Mouse (Mus musculus) cerebellum, postnatal 25 days (tissue): ENCODE results near the gene Cog4.
"Not testable (repeated sequence)": the region's sequence is repeated elsewhere in the genome, so short reads cannot be mapped to it uniquely, and the experiment has no call there.

Experiments used
- DNase-seq, 2 experiments: peaks; one replicate each; pipeline ENCODE4 v3.0.0; 2021; ENCODE audit warnings: mixed read lengths in 2 of 2

Gene Cog4

DNA sequence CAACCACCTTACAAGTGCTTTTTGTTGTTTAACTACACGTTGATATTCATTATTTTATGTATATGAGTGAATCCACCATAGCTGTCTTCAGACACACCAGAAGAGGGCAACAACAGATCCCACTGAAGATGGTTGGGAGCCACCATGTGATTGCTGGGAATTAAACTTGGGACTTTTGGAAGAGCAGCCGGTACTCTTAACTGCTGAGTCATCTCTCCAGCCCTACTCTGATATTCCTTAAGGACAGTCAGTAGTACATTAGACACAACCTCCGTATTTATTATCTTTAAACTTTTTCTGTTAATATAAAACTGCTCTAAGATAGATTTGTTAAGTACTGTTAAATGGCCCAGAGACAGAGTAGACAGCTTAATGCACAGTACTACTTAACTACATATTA is 14.4 kb upstream of the Cog4 start:
- no peak for DNase-seq

DNA sequence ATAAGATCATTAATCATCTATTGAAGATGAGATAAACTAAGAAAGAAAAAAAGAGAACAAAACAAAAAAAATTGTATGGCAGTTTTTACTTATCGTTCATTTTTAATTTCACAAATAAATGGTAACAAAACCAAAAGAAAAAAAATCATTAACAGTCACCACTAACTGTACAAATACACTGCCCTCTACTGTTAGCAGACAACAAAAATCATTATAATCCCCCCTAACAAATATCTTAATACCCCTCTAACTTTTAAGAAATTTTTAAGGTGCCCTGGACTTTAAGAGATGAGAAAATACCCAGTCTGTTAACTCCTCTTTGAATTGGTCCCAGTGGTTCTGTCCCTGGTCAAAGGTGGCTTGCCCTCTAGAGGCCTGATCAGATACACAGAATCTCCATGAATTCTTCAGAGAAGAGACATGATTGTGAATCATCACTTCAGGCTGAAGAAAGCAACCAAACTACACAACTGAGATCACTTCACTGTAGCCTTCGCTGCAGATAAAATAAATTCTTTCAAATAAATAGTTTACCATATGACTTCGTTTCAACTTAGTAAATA is 4.3 kb upstream of the Cog4 start:
- DNase-seq, result no peak

DNA sequence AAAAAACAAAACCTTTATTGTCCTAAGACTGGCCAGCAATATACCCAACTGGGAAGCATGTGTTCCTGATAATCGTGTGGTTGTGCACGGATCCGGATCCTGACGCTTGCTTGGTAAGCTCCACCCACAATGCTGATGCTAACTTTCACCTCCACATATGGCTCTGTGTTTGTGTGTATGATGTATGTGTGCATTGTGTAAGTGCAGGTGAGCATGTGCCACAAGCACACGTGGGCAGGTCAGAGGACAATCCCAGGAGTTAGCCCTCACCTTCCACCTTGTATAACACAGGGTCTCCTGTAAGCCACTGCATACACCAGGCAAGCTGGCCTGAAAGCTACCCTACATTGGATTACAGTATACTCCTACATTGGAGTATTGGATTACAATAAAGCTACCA is 3.2 kb upstream of the Cog4 start:
- no peak for DNase-seq

DNA sequence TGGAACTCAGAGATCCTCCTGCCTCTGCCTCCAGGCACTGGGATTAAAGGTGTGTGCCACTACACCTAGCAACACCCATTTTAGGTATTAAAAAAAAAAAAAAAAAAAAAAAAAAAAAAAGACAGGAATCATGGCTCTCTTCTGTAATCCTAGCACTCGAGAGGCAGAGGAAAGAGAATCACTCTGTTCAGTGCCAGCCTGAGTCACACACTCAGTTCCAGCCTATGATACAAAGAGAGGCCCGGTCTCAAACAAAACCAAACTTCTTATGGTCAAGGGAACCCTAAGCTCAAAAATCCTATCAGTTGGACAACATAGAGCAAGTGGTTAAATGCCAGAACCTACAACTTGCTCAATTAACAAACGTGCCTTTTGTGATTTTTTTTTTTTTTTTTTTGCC is 1.5 kb upstream of the Cog4 start:
- no peak for DNase-seq

DNA sequence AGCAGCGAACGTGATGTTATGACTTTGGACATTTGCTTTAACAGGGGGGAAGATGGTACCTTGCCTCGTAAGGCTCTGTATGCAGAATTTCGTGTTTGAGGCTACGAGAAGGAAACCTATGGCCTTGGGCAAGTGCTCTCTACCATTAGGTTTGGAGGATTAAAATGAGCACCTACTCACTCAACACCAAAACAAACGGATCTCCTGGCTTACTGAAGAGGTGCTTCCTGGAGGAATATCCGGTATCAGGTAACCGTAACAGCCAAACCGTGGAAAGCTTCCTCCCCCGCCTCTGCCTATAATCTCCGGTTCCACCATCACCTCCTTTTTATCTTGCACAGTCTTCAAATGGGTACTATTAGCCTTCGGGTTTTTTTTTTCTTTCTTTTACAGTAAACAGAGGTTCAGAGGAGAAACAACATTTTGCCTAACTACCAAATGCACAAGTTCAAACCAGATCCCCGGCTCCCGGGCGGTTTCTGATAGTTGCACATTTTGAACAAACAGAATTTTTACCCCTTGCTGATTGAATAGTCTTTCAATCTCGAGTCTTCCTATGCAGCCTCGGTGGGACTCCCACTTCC is 487 bp upstream of the Cog4 start:
- DNase-seq, result no peak

DNA sequence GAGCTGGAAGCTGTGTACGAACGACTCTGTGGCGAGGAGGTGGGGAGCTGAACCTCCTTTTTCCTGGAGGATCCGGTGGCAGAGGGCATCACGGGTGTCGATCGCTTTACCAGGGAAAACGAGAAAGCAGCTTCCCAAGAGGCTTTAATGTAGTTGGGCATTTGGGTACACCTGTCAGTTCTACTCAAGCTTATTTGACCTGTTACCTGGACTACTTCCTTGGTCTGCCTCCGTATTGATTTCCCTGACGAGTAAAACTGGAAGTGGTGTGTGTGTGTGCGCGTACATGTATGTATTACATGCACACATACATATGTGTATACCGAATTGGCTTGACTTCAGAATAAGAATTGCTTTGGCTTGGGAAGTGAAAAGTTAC is 760 bp downstream of the Cog4 start:
- DNase-seq, result no peak

DNA sequence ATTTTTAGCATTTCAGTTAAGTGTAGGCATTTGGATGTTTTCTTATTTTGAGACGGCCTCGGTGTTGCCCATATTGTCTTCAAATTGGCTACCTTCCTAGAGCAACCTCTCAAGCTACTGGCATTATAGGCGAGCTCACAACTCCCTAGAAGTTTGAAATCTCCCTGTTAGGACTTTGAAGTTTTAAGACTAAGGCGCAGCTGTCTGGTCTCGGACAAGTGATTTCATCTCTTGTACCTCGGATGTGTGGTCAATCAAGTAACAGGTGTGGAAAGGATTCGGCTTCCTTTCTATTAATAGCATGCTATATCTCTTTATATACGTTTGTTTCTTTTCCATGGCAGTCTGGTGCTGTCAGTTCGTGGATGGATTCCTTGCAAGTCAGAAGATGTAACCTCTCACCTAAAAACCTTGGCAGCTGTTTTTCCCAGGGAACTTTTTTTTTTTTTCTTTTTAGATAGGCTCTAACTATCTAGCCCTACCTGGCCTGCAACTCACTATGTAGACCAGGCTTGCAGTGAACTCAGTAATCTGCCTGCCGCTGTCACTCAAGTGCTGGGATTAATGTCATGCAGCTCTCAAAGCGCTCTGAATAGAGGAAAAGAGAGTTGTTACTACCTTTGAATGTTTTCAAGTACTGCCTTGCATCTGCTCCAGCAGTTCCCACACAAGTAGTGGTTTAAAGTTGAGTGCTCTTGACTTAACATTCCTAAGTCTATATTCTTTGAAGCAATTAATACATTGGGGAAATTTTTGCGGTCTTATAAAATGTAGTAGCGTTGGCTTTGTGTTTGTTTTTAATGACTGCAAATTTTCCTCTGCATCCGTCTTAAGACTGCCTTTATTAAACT is 1.5 kb downstream of the Cog4 start:
- no peak for DNase-seq

DNA sequence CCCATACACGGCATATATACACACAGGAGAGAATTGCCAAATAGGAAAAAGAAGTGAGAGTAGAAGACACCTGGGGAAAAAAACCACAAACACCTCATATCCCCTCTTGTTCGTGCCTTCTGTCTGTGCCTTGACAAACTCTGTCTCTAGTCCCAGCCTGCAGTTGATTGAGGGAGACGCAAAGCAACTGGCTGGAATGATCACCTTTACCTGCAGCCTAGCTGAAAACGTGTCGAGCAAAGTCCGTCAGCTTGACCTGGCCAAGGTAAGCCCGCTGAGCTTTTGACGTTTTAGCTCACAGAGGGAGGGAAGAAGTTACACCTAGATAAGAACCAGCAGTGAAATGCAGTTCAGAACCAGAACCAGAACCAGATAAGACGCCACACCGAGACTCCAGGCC is 4.8 kb downstream of the Cog4 start:
- no peak for DNase-seq

DNA sequence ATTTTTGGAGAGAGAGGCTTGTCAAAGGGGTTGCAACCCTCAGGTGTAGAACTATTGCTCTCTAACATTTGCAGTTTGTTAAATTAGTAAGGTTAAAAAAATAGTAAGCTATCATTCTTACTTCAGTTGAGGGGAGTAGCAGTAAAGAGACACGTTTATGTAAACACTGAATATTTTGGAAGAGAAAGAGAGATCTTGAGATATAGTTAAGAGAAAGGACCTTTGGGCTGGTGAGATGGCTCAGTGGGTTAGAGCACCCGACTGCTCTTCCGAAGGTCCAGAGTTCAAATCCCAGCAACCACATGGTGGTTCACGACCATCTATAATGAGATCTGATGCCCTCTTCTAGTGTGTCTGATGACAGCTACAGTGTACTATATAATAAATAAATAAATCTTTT is 9.7 kb downstream of the Cog4 start:
- not testable (repeated sequence) for DNase-seq

DNA sequence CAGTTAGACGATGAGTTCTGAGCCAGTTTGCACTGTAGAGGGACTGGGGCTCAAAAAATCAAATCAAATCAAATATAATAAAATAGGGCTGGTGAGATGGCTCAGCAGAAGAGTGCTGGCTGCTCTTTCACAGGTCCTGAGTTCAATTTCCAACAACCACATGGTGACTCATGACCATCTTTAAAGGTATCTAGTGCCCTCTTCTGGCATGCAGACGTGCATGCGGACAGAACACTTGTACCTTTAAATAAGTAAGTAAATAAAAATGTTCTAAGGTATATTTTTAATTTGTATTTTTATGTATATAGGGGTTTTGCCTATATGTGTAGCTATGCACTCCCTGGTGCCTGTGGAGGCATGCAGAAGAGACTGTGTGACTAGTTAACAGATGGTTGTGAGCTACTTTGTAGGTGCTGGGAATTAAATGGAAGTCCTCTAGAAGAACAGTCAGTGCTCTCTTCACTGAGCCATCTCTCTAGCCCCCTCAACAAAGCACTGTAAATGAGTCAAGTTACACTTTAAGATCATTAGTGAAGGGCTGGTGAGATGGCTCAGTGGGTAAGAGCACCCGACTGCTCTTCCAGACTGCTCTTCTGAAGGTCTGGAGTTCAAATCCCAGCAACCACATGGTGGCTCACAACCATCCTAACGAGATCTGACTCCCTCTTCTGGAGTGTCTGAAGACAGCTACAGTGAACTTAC is 10.5 kb downstream of the Cog4 start:
- no peak for DNase-seq

DNA sequence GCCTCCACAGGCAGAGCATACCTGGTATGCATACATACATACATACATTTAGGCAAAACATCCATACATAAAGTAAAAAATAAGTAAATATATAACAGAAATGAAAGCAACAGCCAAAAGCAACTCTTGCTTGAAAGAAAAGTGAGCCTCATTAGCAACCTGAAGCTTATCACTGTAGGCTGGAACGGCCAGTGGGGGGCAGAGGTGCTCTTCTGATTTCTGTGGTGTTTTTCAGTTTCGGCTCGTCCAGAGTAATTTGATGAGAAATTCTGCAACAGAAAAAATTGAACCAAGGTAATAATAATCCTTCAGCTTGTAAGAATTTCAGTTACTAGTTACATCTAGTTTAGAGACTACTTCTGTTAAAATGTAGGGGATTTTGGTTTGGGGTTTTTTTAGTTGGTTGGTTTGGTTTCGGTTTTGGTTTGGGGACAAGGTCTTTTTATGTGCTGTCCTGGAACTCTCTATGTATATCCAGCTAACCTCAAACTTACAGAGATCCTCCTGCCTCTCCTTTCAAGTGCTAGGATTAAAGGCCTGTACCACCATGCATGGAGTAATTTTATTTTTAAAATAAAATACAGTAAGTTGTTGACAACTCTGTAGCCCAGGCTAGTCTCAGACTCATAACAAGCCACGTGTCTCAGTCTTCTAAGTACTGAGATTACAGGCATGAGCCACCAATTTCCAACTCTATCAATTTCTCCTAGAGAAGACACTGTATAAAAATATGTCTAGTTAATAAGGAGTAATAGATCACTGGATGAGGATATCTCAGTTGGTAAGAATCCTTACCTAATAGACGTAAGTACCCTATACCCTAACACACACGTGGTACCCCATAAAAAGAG is 13.5 kb downstream of the Cog4 start:
- peak; percentile 45 to 64 for DNase-seq

DNA sequence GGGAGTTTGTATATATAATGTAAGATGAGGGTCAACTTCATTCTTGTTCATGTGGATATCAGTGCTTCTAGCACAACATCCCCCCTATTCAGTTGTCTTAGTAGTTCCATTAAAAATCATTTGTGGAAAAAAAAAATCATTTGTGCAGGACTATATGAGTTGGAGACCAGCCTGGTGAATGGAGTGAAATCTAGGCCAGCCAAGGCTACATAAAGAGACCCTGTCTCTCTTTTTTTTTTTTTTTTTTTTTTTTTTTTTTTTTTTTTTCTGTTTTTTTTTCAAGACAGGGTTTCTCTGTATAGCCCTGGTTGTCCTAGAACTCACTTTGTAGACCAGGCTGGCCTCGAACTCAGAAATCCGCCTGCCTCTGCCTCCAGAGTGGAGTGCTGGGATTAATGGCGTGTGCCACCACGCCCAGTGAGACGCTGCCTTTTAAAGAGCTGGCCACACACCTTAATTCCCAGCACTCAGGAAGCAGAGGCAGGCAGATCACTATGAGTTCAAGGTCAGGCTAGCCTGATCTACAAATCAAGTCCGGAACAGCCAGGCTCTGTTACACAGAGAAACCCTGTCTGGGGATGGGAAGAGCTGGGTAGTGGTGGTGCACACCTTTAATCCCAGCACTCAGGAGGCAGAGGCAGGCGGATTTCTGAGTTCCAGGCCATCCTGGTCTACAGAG is 15.1 kb downstream of the Cog4 start:
- not testable (repeated sequence) for DNase-seq

DNA sequence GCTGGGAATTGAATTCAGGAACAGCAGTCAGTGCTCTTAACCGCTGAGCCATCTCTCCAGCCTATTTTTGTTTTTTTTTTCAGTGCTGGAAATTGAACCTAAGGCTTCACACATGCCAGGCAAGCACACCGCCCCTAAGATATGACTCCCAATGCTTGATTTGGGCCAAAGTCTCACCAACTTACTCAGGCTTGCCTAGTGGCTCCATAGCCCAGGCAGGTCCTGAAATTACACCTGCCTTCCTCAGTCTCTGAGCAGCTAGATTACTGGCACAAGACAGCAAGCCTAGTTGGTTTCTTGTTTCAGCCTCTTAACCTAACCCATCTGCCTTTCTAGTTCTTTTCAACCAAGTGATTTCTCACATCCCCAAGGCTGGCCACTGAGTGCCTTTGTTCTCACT is 24.1 kb downstream of the Cog4 start:
- DNase-seq, result no peak

DNA sequence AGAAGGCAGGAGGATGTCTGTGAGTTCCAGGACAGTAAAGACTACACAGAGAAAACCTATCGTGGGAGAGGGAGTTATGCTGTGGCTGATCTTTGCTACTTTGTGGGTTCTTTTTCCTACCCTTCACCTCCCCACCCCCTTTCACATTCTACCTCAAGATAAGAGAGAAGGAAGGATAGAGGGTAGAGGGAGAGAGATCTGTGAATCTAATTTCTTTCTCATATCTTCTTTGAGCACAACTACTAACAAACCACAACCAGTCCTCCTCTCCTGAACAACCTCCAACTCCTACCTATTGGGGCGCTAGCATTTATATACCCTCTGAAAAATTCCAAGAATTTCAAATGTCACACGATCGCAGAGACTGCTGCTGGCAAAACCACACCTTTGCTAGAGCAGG is 31.5 kb downstream of the Cog4 start:
- no peak for DNase-seq

DNA sequence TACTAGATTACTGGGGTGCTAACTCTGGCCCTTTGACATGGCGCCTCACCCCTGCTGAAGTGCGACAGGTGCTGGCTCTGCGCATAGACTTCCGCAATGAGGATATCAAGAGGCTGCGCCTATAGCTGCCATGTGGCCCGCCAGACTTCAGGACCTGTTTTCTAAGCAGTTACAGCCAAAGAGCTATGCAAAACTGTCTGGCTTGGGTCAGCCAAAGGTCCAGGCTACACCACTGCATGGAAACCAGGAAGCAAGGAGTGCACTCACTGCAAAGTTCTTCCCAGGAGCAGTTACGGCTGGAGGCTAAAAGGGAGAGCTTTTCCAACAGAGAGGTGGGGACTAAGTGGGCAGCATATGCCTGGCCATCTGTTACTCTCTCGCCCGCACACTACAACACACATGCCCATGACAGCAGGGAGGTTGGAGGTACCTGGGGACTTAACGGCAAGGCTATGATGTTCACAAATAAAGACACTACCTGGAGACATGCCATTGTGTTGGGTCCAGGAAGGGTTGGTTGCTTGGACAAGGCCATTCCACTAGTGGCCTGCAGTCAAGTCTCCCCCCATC is 35.4 kb downstream of the Cog4 start:
- peak; percentile 90 to 91 for DNase-seq

DNA sequence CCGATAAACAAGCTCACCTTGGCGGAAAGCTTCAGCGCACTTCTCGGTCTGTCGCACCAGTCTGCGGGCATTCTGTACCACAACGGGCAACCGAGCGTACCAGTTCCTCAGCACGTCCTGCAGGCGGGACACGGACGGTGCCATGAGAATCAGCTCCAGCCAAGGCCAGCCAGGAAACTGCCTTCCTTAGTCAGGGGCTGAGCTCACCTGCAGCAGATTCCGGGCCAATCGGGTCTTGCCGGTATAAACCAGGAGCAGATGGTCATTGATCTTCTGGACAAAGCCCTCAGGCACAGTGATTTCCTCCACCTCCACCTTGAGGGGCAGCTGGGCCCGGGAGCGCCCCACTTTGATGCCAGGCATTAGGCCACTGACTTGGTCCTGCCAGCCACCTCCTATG is 37.4 kb downstream of the Cog4 start:
- peak; percentile 78 to 81 for DNase-seq

DNA sequence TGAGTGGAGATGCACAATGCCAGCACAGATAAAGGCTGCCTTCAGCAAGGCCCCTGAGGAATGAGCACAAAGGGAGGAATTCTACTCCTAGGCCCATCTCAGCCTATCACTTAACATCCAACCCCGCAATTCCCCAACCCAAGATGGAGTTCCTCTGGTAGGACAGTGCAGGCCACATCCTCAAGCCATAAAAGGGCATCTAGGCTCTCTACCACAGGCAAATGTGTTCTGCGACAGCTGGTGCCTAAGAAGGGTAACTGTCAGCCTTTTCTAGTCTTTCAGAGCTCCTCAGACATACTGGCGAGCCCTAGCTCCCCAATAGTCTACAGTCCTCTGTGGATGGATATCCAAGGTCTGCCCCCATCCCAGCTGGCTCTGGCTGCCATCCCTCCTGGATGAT is 40.2 kb downstream of the Cog4 start:
- peak in 1 of 2 experiments; percentile 51 for DNase-seq

DNA sequence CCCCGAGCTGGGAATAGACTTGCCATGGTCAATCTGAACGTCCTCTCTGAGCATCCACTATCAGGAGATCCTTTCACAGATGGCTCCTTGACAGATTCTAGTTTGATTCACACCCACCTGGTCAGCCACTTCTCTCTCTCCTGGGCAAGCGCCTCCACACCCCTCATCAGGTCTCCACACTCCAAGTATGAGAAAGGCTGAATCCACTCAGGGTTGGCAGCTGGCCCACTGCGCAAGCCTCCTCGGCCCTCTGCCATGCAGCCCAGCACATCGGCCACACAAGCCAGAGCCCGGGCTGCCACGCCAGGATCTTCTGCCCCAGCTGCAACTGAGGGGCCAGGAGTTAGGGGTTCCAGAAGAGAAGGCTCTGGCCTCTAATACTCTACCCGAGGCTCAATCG is 41.2 kb downstream of the Cog4 start:
- DNase-seq, result peak; percentile 70 to 76

DNA sequence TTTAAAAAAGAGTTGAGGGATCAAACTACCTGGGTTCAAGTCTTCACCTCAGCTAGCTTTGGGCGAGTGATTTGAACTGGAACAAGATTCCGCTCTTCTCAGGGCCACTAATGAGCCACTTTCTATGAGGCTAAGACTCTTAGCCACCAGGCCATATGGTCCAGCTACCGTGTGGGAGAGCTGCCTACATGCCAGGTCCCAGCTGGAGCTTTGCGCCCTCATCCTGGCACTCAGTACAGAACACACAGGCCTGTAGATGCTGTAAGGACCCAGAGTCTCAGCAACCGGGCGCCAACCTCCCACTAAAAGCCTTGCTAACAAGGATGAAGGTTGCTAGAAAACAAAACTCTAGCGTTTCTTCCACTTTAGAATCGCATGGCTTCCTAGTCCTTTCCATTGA is 42.0 kb downstream of the Cog4 start:
- DNase-seq, result peak; percentile 90

DNA sequence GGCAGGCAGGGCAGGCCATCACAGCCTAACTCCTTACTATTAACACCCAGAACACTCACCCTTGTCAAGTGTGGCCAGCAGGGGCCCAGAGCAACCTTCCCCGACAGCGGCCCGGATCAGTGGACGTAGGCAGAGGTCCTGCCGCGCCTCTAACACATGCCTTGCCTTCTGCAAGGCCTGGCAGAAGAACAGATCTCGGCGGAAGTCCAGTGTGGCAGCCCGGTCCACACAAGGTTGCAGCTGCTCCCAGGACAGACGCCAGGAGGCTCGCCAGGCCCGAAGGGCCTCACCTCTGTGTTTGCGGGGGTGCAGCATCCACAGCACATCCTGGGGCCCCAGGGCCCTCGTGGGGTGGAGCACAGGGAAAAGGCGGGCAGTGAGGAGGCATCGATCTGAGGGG is 42.5 kb downstream of the Cog4 start:
- peak; percentile 88 for DNase-seq

DNA sequence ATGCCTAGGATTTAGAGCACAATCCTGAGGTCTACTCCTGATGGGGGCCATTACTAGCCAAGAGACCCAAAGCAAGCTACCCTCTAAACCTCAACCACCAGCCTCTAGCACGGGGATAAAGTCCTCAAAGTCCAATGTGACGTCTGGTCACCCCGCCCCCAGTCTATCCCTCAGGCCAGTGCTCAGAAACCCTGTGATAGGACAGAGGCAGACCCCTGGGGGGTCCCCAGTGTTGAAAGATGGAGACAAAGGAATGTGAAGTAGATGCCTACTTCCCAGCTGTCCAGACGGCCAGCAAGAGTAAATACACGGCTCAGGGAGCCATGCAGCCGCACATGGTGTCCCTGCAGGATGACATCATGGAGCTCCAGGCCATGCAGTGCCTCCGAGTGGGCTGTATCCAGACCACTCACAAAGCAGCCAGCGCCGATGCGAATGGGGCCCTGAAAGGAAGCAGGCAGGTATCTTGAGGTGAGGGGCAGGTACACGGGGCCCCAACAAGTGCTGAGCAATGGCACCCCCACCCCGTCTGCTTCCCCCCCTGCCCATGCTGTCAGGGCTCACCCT is 43.6 kb downstream of the Cog4 start:
- peak in 1 of 2 experiments; percentile 34 for DNase-seq
